Mouse (Mus musculus): ENCODE data around the gene Hipk3. TPM values are rescaled to one million over a fixed set of nuclear protein-coding genes. Genes with fewer than 3 reads are reported as not detected.

The Hipk3 gene
- polyA plus RNA-seq, 1 experiment from 2014 or later, result 33.1 TPM

DNA sequence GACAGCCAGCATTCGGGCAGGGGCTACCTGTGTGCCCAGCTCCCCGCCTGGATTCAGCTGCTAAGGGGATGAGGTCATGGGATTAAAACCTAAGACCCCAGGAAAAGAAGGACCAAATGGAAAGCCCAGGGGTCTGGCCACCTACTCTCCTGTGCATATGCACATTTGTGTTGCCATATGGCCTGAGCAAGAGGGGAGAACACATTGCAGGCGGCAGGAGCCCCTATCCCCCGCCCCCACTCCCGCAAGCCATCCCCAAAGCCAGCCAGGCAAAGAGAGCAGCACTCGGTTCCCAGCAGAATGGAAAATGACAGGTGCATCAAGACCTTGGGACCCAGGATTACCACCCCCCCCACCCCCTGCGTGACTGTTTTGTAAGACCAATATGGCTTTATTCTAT lies 114.9 kb downstream of the Hipk3 start:
- 13% methylated on average over 7 of the region's 7 CpGs for WGBS
- Histone ChIP-seq H3K4me1 (ENCODE audit: control insufficient read depth, insufficient read depth, low read length) (no peaks in the 10 kb centered on the region), H3K4me3 (ENCODE audit: low read depth, low read length) (no peak overlapping the region)

DNA sequence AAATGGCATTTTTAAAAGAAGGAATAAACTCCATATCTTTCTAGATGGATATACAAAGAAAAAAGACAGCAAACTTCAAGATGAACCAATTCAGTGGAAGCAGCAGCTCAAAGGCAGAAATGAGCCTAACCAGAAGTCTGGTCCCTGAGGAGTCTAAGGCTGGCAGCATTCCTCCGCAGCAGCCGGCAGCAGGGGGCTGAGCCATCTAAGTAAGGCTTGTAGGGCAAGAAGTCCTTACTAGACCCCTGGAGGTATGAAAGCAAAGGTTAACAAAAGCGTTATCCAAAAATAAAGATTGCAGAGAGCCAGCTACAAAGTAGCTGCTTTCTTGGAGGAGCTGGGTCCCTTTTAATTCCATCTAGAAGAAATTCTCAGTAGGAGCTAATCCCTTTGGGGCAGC lies 115.5 kb downstream of the Hipk3 start:
- ATAC-seq (ENCODE audit: low read depth), result no peak
- WGBS, result 6% methylated on average over 3 of the region's 3 CpGs

More for the DNA sequence above, 114.9 kb downstream of the Hipk3 start:
- Histone ChIP-seq H3K9me3 (ENCODE audit: control insufficient read depth, low read length) (no peaks in the 10 kb centered on the region), H3K27ac (replicated peaks; ENCODE audit: low read depth, low read length) (no peak overlapping the region), H3K4me2 (ENCODE audit: low read depth, low read length) (no peak overlapping the region), H3K36me3 (ENCODE audit: control insufficient read depth, insufficient read depth, low read length) (no peaks in the 10 kb centered on the region), H3K27me3 (replicated peaks; ENCODE audit: control insufficient read depth, insufficient read depth, low read length) (peaks cover 5% of the 10 kb centered on the region; the same call in 1 of the 2 replicates), H3K9ac (ENCODE audit: low read depth, low read length) (no peak overlapping the region)
- no peak for ATAC-seq (ENCODE audit: low read depth)
- no peak for DNase-seq (ENCODE audit: low spot score)

DNA sequence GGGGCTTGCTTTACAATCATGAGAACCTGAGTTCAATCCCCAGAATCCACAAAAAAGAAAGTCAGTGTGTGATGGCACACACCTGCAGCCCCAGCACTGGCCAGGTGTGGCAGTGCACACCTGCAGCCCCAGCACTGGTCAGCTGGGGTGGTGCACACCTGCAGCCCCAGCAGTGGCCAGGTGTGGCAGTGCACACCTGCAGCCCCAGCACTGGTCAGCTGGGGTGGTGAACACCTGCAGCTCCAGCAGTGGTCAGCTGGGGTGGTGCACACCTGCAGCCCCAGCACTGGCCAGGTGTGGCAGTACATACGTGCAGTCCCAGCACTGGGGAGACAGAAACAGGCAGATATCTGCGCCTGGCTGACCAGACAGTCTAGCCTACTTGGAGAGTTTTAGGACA lies 116.3 kb downstream of the Hipk3 start:
- 59% methylated on average over 2 of the region's 2 CpGs for WGBS
- ATAC-seq (ENCODE audit: low read depth), result no peak

More for the DNA sequence above, 115.5 kb downstream of the Hipk3 start:
- Histone ChIP-seq H3K27ac (replicated peaks; ENCODE audit: low read depth, low read length) (no peak overlapping the region), H3K4me2 (ENCODE audit: low read depth, low read length) (no peak overlapping the region), H3K9ac (ENCODE audit: low read depth, low read length) (no peak overlapping the region), H3K27me3 (replicated peaks; ENCODE audit: control insufficient read depth, insufficient read depth, low read length) (peaks cover 5% of the 10 kb centered on the region; the same call in 1 of the 2 replicates), H3K4me1 (ENCODE audit: control insufficient read depth, insufficient read depth, low read length) (no peaks in the 10 kb centered on the region), H3K36me3 (ENCODE audit: control insufficient read depth, insufficient read depth, low read length) (no peaks in the 10 kb centered on the region), H3K9me3 (ENCODE audit: control insufficient read depth, low read length) (no peaks in the 10 kb centered on the region), H3K4me3 (ENCODE audit: low read depth, low read length) (no peak overlapping the region)
- no peak for DNase-seq (ENCODE audit: low spot score)

More for the DNA sequence above, 116.3 kb downstream of the Hipk3 start:
- Histone ChIP-seq H3K27me3 (replicated peaks; ENCODE audit: control insufficient read depth, insufficient read depth, low read length) (peaks cover 5% of the 10 kb centered on the region; the same call in 1 of the 2 replicates), H3K4me2 (ENCODE audit: low read depth, low read length) (no peak overlapping the region), H3K27ac (replicated peaks; ENCODE audit: low read depth, low read length) (no peak overlapping the region), H3K4me3 (ENCODE audit: low read depth, low read length) (no peak overlapping the region), H3K4me1 (ENCODE audit: control insufficient read depth, insufficient read depth, low read length) (no peaks in the 10 kb centered on the region), H3K9me3 (ENCODE audit: control insufficient read depth, low read length) (no peaks in the 10 kb centered on the region), H3K9ac (ENCODE audit: low read depth, low read length) (no peak overlapping the region), H3K36me3 (ENCODE audit: control insufficient read depth, insufficient read depth, low read length) (no peaks in the 10 kb centered on the region)
- DNase-seq (ENCODE audit: low spot score), result no peak

MicroRNAs encoded within 50 kb of the gene (microRNA counts, 519-probe panel; counts per million panel counts)
- microRNA mmu-miR-1902, result 19.3 counts per million

Small RNA genes within 50 kb of the gene (microRNA-seq; reads per million reads assigned to microRNA genes)
- gene Mir1902 (ENCODE audit: borderline number of aligned reads), result not detected

Other genes with a start within 250 kb of the Hipk3 start
- 0.84 and 1.0 TPM in 2 replicates for gene D430041D05Rik, start 83.4 kb downstream of the Hipk3 start, polyA plus RNA-seq (2014; fragmentation: Nextera tagmentation; extraction: Ambion mirVana)
- gene Cstf3, start 96.1 kb upstream of the Hipk3 start, polyA plus RNA-seq (2014; fragmentation: Nextera tagmentation; extraction: Ambion mirVana), result 47.3 and 54.7 TPM in 2 replicates
- 32.6 and 35.0 TPM in 2 replicates for gene Tcp11l1, start 217.7 kb upstream of the Hipk3 start, polyA plus RNA-seq (2014; fragmentation: Nextera tagmentation; extraction: Ambion mirVana)
- gene Pin1rt1, start 221.9 kb upstream of the Hipk3 start, polyA plus RNA-seq (2014; fragmentation: Nextera tagmentation; extraction: Ambion mirVana), result not detected in 2 replicates
- gene Depdc7, start 248.4 kb upstream of the Hipk3 start, polyA plus RNA-seq (2014; fragmentation: Nextera tagmentation; extraction: Ambion mirVana), result 6.6 and 8.1 TPM in 2 replicates

All from embryonic facial prominence, embryonic 14.5 days (tissue).